Mouse (Mus musculus): ENCODE data around the gene Fbrs.
"Not testable (repeated sequence)": the region's sequence is repeated elsewhere in the genome, so short reads cannot be mapped to it uniquely, and the experiment has no call there.

Gene Fbrs

GRCm38 (mm10) chr7:127478635-127479317 lies at the start of gene Fbrs:
Gene Fbrs (plus strand): TSS chr7:127479199.
- DNase-seq (ENCODE audit: low spot score in 2 of 2), result peak; percentile 97

- no peak for DNase-seq (ENCODE audit: low spot score in 2 of 2)
Observed at GRCm38 (mm10) chr7:127435206-127435605, 43.8 kb upstream of the Fbrs start.

GRCm38 (mm10) chr7:127437724-127438123 lies 41.3 kb upstream of the Fbrs start:
- DNase-seq (ENCODE audit: low spot score in 2 of 2), result no peak

- DNase-seq (ENCODE audit: low spot score in 2 of 2), result no peak
Observed at GRCm38 (mm10) chr7:127443976-127444375, 35.0 kb upstream of the Fbrs start.

- DNase-seq (ENCODE audit: low spot score in 2 of 2), result peak; percentile 97 to 98
Observed at GRCm38 (mm10) chr7:127448521-127449300, 30.3 kb upstream of the Fbrs start, which contains the start of gene Zfp689. Gene Zfp689 (minus strand): TSS chr7:127449158.

GRCm38 (mm10) chr7:127449966-127450365 lies 29.0 kb upstream of the Fbrs start:
- no peak for DNase-seq (ENCODE audit: low spot score in 2 of 2)

GRCm38 (mm10) chr7:127453056-127453455 lies 25.9 kb upstream of the Fbrs start:
- no peak for DNase-seq (ENCODE audit: low spot score in 2 of 2)

- no peak for DNase-seq (ENCODE audit: low spot score in 2 of 2)
Observed at GRCm38 (mm10) chr7:127454905-127455304, 24.1 kb upstream of the Fbrs start.

- not testable (repeated sequence) for DNase-seq (ENCODE audit: low spot score in 2 of 2)
Observed at GRCm38 (mm10) chr7:127458371-127459122, 20.5 kb upstream of the Fbrs start.

- not testable (repeated sequence) for DNase-seq (ENCODE audit: low spot score in 2 of 2)
Observed at GRCm38 (mm10) chr7:127459311-127459710, 19.7 kb upstream of the Fbrs start, which contains the start of gene Prr14. Gene Prr14 (plus strand): TSS chr7:127459611.

- no peak for DNase-seq (ENCODE audit: low spot score in 2 of 2)
Observed at GRCm38 (mm10) chr7:127465191-127465590, 13.8 kb upstream of the Fbrs start.

- DNase-seq (ENCODE audit: low spot score in 2 of 2), result not testable (repeated sequence)
Observed at GRCm38 (mm10) chr7:127465670-127466069, 13.3 kb upstream of the Fbrs start.

GRCm38 (mm10) chr7:127466606-127467005 lies 12.4 kb upstream of the Fbrs start:
- no peak for DNase-seq (ENCODE audit: low spot score in 2 of 2)

GRCm38 (mm10) chr7:127470011-127470715 lies 8.8 kb upstream of the Fbrs start:
- no peak for DNase-seq (ENCODE audit: low spot score in 2 of 2)

- peak; percentile 97 to 98 for DNase-seq (ENCODE audit: low spot score in 2 of 2)
Observed at GRCm38 (mm10) chr7:127470743-127471645, 8.0 kb upstream of the Fbrs start.

GRCm38 (mm10) chr7:127471646-127472010 lies 7.4 kb upstream of the Fbrs start:
- peak in 1 of 2 experiments; percentile 49 for DNase-seq (ENCODE audit: low spot score in 2 of 2)

- DNase-seq (ENCODE audit: low spot score in 2 of 2), result no peak
Observed at GRCm38 (mm10) chr7:127472060-127472459, 6.9 kb upstream of the Fbrs start.

GRCm38 (mm10) chr7:127473705-127474104 lies 5.3 kb upstream of the Fbrs start:
- DNase-seq (ENCODE audit: low spot score in 2 of 2), result peak in 1 of 2 experiments; percentile 59

GRCm38 (mm10) chr7:127474378-127475070 lies 4.5 kb upstream of the Fbrs start:
- DNase-seq (ENCODE audit: low spot score in 2 of 2), result no peak

GRCm38 (mm10) chr7:127475186-127475740 lies 3.7 kb upstream of the Fbrs start:
- no peak for DNase-seq (ENCODE audit: low spot score in 2 of 2)

Data from right cerebral cortex, postnatal 10 days (tissue).